Mouse (Mus musculus): ENCODE data around the gene Rfc1. TPM values are rescaled to one million over a fixed set of nuclear protein-coding genes. Genes with fewer than 3 reads are reported as not detected.

Gene Rfc1
- total and polyA plus RNA-seq, 3 experiments = 33.4 to 133 (median 111) TPM

DNA sequence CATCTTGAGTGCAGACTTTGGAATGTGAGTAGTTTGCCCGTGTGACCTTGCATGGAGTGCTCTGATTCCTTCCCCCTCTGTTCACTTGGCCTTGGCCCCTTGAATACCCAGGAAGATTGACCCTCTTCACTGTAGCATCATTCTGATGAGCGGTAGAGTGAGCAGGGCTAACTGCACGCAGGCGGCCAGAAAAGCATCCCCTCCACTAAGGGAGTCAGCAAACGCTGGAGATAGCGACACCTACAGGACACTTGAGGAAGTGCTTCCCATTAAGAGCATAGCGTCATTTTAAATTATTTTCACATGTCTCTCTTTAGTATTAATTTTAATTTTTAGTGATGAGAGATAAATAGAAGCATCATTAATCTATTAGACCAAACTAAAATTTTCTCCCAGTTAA lies 122.1 kb downstream of the Rfc1 start:
- no peak for ATAC-seq (ENCODE audit: extremely low read depth, insufficient number of reproducible peaks, low FRiP score, poor library complexity, severe bottlenecking)

More for the DNA sequence above, 122.1 kb downstream of the Rfc1 start:
- Histone ChIP-seq H3K4me1 (ENCODE audit: insufficient read depth, low read depth, low read length) (no peaks in the 10 kb centered on the region), H3K27me3 (ENCODE audit: insufficient read depth, low read length) (no peaks in the 10 kb centered on the region; the same call in 1 of the 2 replicates), H3K4me3 (ENCODE audit: low read depth, low read length) (no peak overlapping the region), H3K36me3 (replicated peaks) (no peaks in the 10 kb centered on the region), H3K9me3 (replicated peaks) (no peaks in the 10 kb centered on the region)
- TF ChIP-seq POLR2AphosphoS5 (IDR thresholded peaks at IDR 0.05; ENCODE audit: insufficient replicate concordance, low read depth, low read length) (no peak), GATA1 (IDR thresholded peaks at IDR 0.05; ENCODE audit: borderline replicate concordance, low read length) (no peak), CTCF (IDR thresholded peaks at IDR 0.05; ENCODE audit: low read depth, low read length) (peak; percentile 97)
- DNase-seq (ENCODE audit: low spot score) = no peak

Other genes starting within 250 kb of the Rfc1 start
- 0.78 TPM in 1 of 2 replicates, not detected in the other for gene Tmem156, start 243.5 kb downstream of the Rfc1 start, total RNA-seq (2014; fragmentation: Nextera tagmentation)
- 2.6 and 2.7 TPM in 2 replicates for gene Tmem156, start 243.5 kb downstream of the Rfc1 start, total RNA-seq (2017)
- not detected in 2 replicates for gene Tmem156, start 243.5 kb downstream of the Rfc1 start, polyA plus RNA-seq (2012)
- 4.7 TPM in 1 of 2 replicates, not detected in the other for gene Klhl5, start 228.1 kb downstream of the Rfc1 start, total RNA-seq (2014; fragmentation: Nextera tagmentation)
- gene Klhl5, start 228.1 kb downstream of the Rfc1 start, total RNA-seq (2017) = 0.12 and 0.49 TPM in 2 replicates
- gene Klhl5, start 228.1 kb downstream of the Rfc1 start, polyA plus RNA-seq (2012) = 0.07 and 0.13 TPM in 2 replicates
- 4.7 and 6.3 TPM in 2 replicates for gene Wdr19, start 136.0 kb downstream of the Rfc1 start, total RNA-seq (2014; fragmentation: Nextera tagmentation)
- gene Wdr19, start 136.0 kb downstream of the Rfc1 start, total RNA-seq (2017) = 8.7 and 10.5 TPM in 2 replicates
- 0.44 and 0.49 TPM in 2 replicates for gene Wdr19, start 136.0 kb downstream of the Rfc1 start, polyA plus RNA-seq (2012)
- gene Klb, start 12.6 kb upstream of the Rfc1 start, total RNA-seq (2014; fragmentation: Nextera tagmentation) = not detected in 2 replicates
- gene Klb, start 12.6 kb upstream of the Rfc1 start, total RNA-seq (2017) = 0.05 and 0.17 TPM in 2 replicates
- not detected in 2 replicates for gene Klb, start 12.6 kb upstream of the Rfc1 start, polyA plus RNA-seq (2012)
- 1,060 and 1,117 TPM in 2 replicates for gene Rpl9, start 55.8 kb upstream of the Rfc1 start, total RNA-seq (2014; fragmentation: Nextera tagmentation)
- 2,141 and 2,380 TPM in 2 replicates for gene Rpl9, start 55.8 kb upstream of the Rfc1 start, total RNA-seq (2017)
- 47.5 and 54.1 TPM in 2 replicates for gene Rpl9, start 55.8 kb upstream of the Rfc1 start, polyA plus RNA-seq (2012)
- gene Lias, start 55.8 kb upstream of the Rfc1 start, total RNA-seq (2014; fragmentation: Nextera tagmentation) = 53.3 and 60.7 TPM in 2 replicates
- gene Lias, start 55.8 kb upstream of the Rfc1 start, total RNA-seq (2017) = 40.3 and 53.1 TPM in 2 replicates
- 5.4 and 10.8 TPM in 2 replicates for gene Lias, start 55.8 kb upstream of the Rfc1 start, polyA plus RNA-seq (2012)
- gene Ugdh, start 100.3 kb upstream of the Rfc1 start, total RNA-seq (2014; fragmentation: Nextera tagmentation) = 15.6 and 21.5 TPM in 2 replicates
- gene Ugdh, start 100.3 kb upstream of the Rfc1 start, total RNA-seq (2017) = 33.9 and 43.7 TPM in 2 replicates
- 2.7 and 3.3 TPM in 2 replicates for gene Ugdh, start 100.3 kb upstream of the Rfc1 start, polyA plus RNA-seq (2012)
- not detected in 2 replicates for gene Gm43552, start 157.2 kb upstream of the Rfc1 start, total RNA-seq (2014; fragmentation: Nextera tagmentation)
- not detected in 2 replicates for gene Gm43552, start 157.2 kb upstream of the Rfc1 start, total RNA-seq (2017)
- gene Gm43552, start 157.2 kb upstream of the Rfc1 start, polyA plus RNA-seq (2012) = 11.5 and 17.8 TPM in 2 replicates
- 40.1 and 52.3 TPM in 2 replicates for gene Smim14, start 201.5 kb upstream of the Rfc1 start, total RNA-seq (2014; fragmentation: Nextera tagmentation)
- gene Smim14, start 201.5 kb upstream of the Rfc1 start, total RNA-seq (2017) = 61.6 and 64.6 TPM in 2 replicates
- gene Smim14, start 201.5 kb upstream of the Rfc1 start, polyA plus RNA-seq (2012) = 9.2 and 10.6 TPM in 2 replicates
- 128 and 149 TPM in 2 replicates for gene Ube2k, start 201.6 kb upstream of the Rfc1 start, total RNA-seq (2014; fragmentation: Nextera tagmentation)
- gene Ube2k, start 201.6 kb upstream of the Rfc1 start, total RNA-seq (2017) = 31.5 and 42.8 TPM in 2 replicates
- 112 and 146 TPM in 2 replicates for gene Ube2k, start 201.6 kb upstream of the Rfc1 start, polyA plus RNA-seq (2012)